Mouse (Mus musculus): ENCODE measurements around the gene Mdga2. TPM values are rescaled to one million over a fixed set of nuclear protein-coding genes. Genes with fewer than 3 reads are reported as not detected.

Mdga2 gene
- polyA plus RNA-seq, 3 experiments from 2014 or later: 0.34 TPM; not detected in 2

- no peak for ATAC-seq
Observed at GRCm38 (mm10) chr12:67056621-67057020, 165.7 kb downstream of the Mdga2 start.

GRCm38 (mm10) chr12:67045099-67045750, 177.1 kb downstream of the Mdga2 start:
- no peak for ATAC-seq

GRCm38 (mm10) chr12:67041865-67042264, 180.5 kb downstream of the Mdga2 start:
- ATAC-seq: no peak

- no peak for ATAC-seq
Observed at GRCm38 (mm10) chr12:67035509-67036261, 186.7 kb downstream of the Mdga2 start.

GRCm38 (mm10) chr12:67017192-67017591, 205.2 kb downstream of the Mdga2 start:
- no peak for ATAC-seq

- no peak for ATAC-seq
Observed at GRCm38 (mm10) chr12:67011368-67011767, 211.0 kb downstream of the Mdga2 start.

GRCm38 (mm10) chr12:67010318-67010717, 212.0 kb downstream of the Mdga2 start:
- ATAC-seq: no peak

- no peak for ATAC-seq
Observed at GRCm38 (mm10) chr12:67009191-67009590, 213.2 kb downstream of the Mdga2 start.

- ATAC-seq: no peak
Observed at GRCm38 (mm10) chr12:66954129-66954528, 268.2 kb downstream of the Mdga2 start.

- ATAC-seq: no peak
Observed at GRCm38 (mm10) chr12:66915741-66916140, 306.6 kb downstream of the Mdga2 start.

GRCm38 (mm10) chr12:66899366-66899765, 323.0 kb downstream of the Mdga2 start:
- ATAC-seq: no peak

GRCm38 (mm10) chr12:66896790-66897189, 325.6 kb downstream of the Mdga2 start:
- no peak for ATAC-seq

GRCm38 (mm10) chr12:66890296-66890695, 332.1 kb downstream of the Mdga2 start:
- no peak for ATAC-seq

- no peak for ATAC-seq
Observed at GRCm38 (mm10) chr12:66889276-66889675, 333.1 kb downstream of the Mdga2 start.

GRCm38 (mm10) chr12:66888636-66889035, 333.7 kb downstream of the Mdga2 start:
- no peak for ATAC-seq

GRCm38 (mm10) chr12:66866199-66866598, 356.1 kb downstream of the Mdga2 start:
- ATAC-seq: no peak

GRCm38 (mm10) chr12:66853167-66853566, 369.2 kb downstream of the Mdga2 start:
- ATAC-seq: no peak

- ATAC-seq: no peak
Observed at GRCm38 (mm10) chr12:66840336-66840735, 382.0 kb downstream of the Mdga2 start.

- ATAC-seq: no peak
Observed at GRCm38 (mm10) chr12:66755653-66756052, 466.7 kb downstream of the Mdga2 start.

- no peak for ATAC-seq
Observed at GRCm38 (mm10) chr12:66734536-66734935, 487.8 kb downstream of the Mdga2 start.

- ATAC-seq: no peak
Observed at GRCm38 (mm10) chr12:66724474-66724873, 497.9 kb downstream of the Mdga2 start.

GRCm38 (mm10) chr12:66708334-66708733, 514.0 kb downstream of the Mdga2 start:
- ATAC-seq: no peak

GRCm38 (mm10) chr12:66707431-66707830, 514.9 kb downstream of the Mdga2 start:
- ATAC-seq: no peak

GRCm38 (mm10) chr12:66705015-66705414, 517.3 kb downstream of the Mdga2 start:
- ATAC-seq: no peak

All from inflammation-experienced regulatory T-cells, adult 6 months (primary cell).